Mouse (Mus musculus) embryonic fibroblast, embryonic 13.5 days (primary cell): ENCODE measurements around the gene Gga2. TPM values are rescaled to one million over a fixed set of nuclear protein-coding genes. Genes with fewer than 3 reads are reported as not detected.

Experiments
- H3K27ac ChIP-seq: 2 replicates; pipeline ENCODE4 v1.5.1; 2012; ENCODE audit warnings: low read length, control low read depth, inconsistent platforms; ENCODE audit not compliant: insufficient read depth
- H3K4me1 ChIP-seq: 2 replicates; pipeline ENCODE4 v1.6.1; 2011; ENCODE audit warnings: low read length; ENCODE audit not compliant: control insufficient read depth, insufficient read depth
- H3K4me3 ChIP-seq: 2 replicates; pipeline ENCODE4 v1.5.1; 2011; ENCODE audit warnings: mild to moderate bottlenecking, control low read depth, low read length; ENCODE audit not compliant: insufficient read depth
- CTCF ChIP-seq: IDR thresholded peaks from 2 replicates; pipeline ENCODE4 v1.5.1; 2011; ENCODE audit warnings: mild to moderate bottlenecking, control low read depth, low read length, moderate library complexity, borderline replicate concordance; ENCODE audit not compliant: insufficient read depth
- POLR2A ChIP-seq: IDR thresholded peaks from 2 replicates; pipeline ENCODE4 v1.6.1; 2011; ENCODE audit warnings: low read depth, mild to moderate bottlenecking, control low read depth, low read length, moderate library complexity
- polyA plus RNA-seq: library from polyadenylated mRNA; stranded (reverse); fragments of >200 nt; gene quantifications from 2 replicates; pipeline ENCODE4 v1.2.4, GENCODE M21; 2011; ENCODE audit warnings: low read depth; ENCODE audit not compliant: missing spikeins, insufficient read length

The Gga2 gene
- polyA plus RNA-seq, 1 experiment: 60.1 TPM

DNA sequence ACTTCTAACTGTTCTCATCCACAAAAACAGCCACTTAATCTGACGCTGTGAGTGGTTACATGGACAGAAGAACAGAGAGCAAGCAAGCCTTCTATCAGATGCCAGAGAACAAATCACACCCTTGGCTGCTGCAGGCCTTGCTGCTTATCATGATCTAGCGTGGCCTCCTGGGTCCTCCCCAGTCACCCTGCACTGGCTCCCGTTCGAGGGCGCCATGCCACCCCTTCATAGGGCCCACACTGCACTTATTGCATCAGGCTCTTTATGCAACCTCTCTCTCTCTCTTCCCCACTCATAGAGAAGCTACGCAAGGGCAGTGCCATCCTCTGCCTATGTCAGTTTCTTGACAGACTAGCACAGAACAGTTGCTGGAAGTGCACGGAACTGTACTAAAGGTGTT, 54.9 kb downstream of the Gga2 start:
- TF ChIP-seq CTCF: no peak
- no peak for TF ChIP-seq POLR2A
- Histone ChIP-seq H3K4me3 (no peak overlapping the region), H3K4me1 (peaks cover 8% of the 10 kb centered on the region; the same call in 1 of the 2 replicates), H3K27ac (no peak overlapping the region)

- Histone ChIP-seq H3K4me1 (peaks cover 8% of the 10 kb centered on the region; the same call in 1 of the 2 replicates), H3K27ac (no peak overlapping the region), H3K4me3 (no peak overlapping the region)
- TF ChIP-seq CTCF: no peak
These were observed 57.1 kb downstream of the Gga2 start for GRCm38 (mm10) chr7:121963883-121964398.

DNA sequence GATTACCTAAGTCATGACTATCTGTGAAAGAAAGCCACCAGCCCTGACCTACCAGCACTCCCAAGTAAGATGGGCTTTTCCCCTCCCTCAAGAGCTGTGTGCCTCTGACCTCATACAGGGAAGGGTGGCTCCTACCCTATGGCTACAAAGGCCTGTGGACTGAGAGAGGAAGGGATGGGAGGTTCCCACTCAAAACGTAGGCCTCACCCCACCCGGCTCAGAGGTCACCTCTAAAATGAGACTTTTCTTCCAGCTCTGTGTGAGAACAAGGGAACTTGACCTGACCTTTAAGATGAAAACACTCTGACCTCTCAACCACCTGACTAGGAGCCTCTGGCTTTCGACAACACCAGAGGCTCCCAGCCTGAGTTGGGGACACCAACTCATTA, 58.5 kb downstream of the Gga2 start:
- TF ChIP-seq CTCF (no peak), POLR2A (no peak)
- no peak overlapping the region for H3K27ac ChIP-seq
- no peak overlapping the region for H3K4me3 ChIP-seq
- no peaks in the 10 kb centered on the region for H3K4me1 ChIP-seq

GRCm38 (mm10) chr7:121961913-121962570, 59.0 kb downstream of the Gga2 start:
- H3K27ac ChIP-seq: no peak overlapping the region
- H3K4me3 ChIP-seq: no peak overlapping the region
- TF ChIP-seq POLR2A: no peak
- TF ChIP-seq CTCF: no peak
- no peaks in the 10 kb centered on the region for H3K4me1 ChIP-seq

DNA sequence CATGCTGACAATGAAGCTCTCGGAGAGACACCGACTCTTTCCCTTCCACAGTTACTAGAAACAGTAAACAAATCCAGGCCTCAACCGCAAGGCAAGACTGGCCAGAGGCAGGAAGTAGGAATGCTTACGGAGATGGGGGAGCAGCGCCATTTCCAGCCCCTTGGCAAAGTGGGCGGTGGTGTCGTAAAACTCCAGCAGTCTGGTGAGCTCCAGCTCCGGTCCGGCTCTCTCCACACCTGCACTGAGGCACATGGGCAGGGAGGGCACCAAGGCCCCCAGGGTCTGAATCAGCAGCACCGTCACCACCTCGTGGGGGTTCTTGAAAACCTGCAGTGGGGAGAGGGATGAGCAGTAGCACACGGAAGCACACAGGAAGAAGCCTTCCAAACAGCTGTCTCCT, 65.2 kb downstream of the Gga2 start:
- Histone ChIP-seq H3K27ac (no peak overlapping the region), H3K4me3 (no peak overlapping the region), H3K4me1 (no peaks in the 10 kb centered on the region)
- no peak for TF ChIP-seq CTCF
- no peak for TF ChIP-seq POLR2A

- TF ChIP-seq CTCF (no peak), POLR2A (no peak)
- H3K27ac ChIP-seq: no peak overlapping the region
- no peaks in the 10 kb centered on the region for H3K4me1 ChIP-seq
- no peak overlapping the region for H3K4me3 ChIP-seq
These were observed 65.9 kb downstream of the Gga2 start for GRCm38 (mm10) chr7:121954891-121955669.

- TF ChIP-seq CTCF (no peak), POLR2A (no peak)
- no peak overlapping the region for H3K27ac ChIP-seq
- H3K4me3 ChIP-seq: no peak overlapping the region
- no peaks in the 10 kb centered on the region for H3K4me1 ChIP-seq
These were observed 73.5 kb downstream of the Gga2 start for GRCm38 (mm10) chr7:121947513-121947912.

- Histone ChIP-seq H3K27ac (no peak overlapping the region), H3K4me3 (no peak overlapping the region)
- TF ChIP-seq POLR2A (no peak), CTCF (no peak)
These were observed 74.8 kb downstream of the Gga2 start for GRCm38 (mm10) chr7:121946196-121946595.

GRCm38 (mm10) chr7:121942371-121942770, 78.7 kb downstream of the Gga2 start:
- H3K27ac ChIP-seq: no peak overlapping the region

More at GRCm38 (mm10) chr7:121946196-121946595, 74.8 kb downstream of the Gga2 start:
- H3K4me1 ChIP-seq: no peaks in the 10 kb centered on the region

GRCm38 (mm10) chr7:121941640-121942039, 79.4 kb downstream of the Gga2 start:
- Histone ChIP-seq H3K4me3 (no peak overlapping the region), H3K4me1 (no peaks in the 10 kb centered on the region), H3K27ac (no peak overlapping the region)
- TF ChIP-seq CTCF: no peak
- TF ChIP-seq POLR2A: no peak

More at GRCm38 (mm10) chr7:121942371-121942770, 78.7 kb downstream of the Gga2 start:
- H3K4me1 ChIP-seq: no peaks in the 10 kb centered on the region
- no peak for TF ChIP-seq CTCF
- TF ChIP-seq POLR2A: no peak
- H3K4me3 ChIP-seq: no peak overlapping the region
